18 mouse cellular contexts compared by ENCODE assay signal in genomic region chr14:99278312-99278711, GRCm38 (mm10). TPM values are rescaled to one million over a fixed set of nuclear protein-coding genes. Genes with fewer than 3 reads are reported as not detected.
"Had no signal": no experiment of that assay in that cellular context is flagged by ENCODE, and none has a peak within 500 bp of the region (broad histone marks: within the 10 kb centered on the region; RNA-seq: fewer than 3 reads in every experiment).

No protein-coding gene starts in this region.

- H3K4me2 ChIP-seq: limb, embryonic 12.5 days; limb, embryonic 15.5 days; liver, embryonic 12.5 days; liver, embryonic 15.5 days; lung, embryonic 14.5 days had no signal

- H3K36me3 ChIP-seq: limb, embryonic 12.5 days; limb, embryonic 15.5 days; liver, embryonic 12.5 days; liver, embryonic 15.5 days had no signal

- H3K4me1 ChIP-seq: limb, embryonic 15.5 days; liver, embryonic 12.5 days; liver, embryonic 15.5 days had no signal

- DNase-seq: kidney, adult 2 months; kidney, postnatal 36 days; layer of hippocampus, postnatal 36 days; left cerebral cortex, postnatal 4 days; lung, embryonic 14.5 days; thymus, adult 2 months; thymus, postnatal 14 days; thymus, postnatal 4 days had no signal

- H3K4me3 ChIP-seq: limb, embryonic 12.5 days; limb, embryonic 15.5 days; liver, embryonic 12.5 days; liver, embryonic 15.5 days; megakaryocyte, embryonic 14.5 days had no signal

- H3K9ac ChIP-seq: limb, embryonic 12.5 days; limb, embryonic 15.5 days; liver, embryonic 12.5 days; liver, embryonic 15.5 days; lung, embryonic 14.5 days had no signal

- H3K27me3 ChIP-seq: limb, embryonic 15.5 days; liver, embryonic 15.5 days had no signal

- H3K9me3 ChIP-seq: limb, embryonic 12.5 days; limb, embryonic 15.5 days; liver, embryonic 12.5 days; liver, embryonic 15.5 days; megakaryocyte, embryonic 14.5 days had no signal

- H3K27ac ChIP-seq: kidney, postnatal 0 days; limb, embryonic 12.5 days; limb, embryonic 15.5 days; liver, embryonic 12.5 days; liver, embryonic 15.5 days; macrophage; stomach, postnatal 0 days had no signal

- ATAC-seq: intestine, postnatal 0 days; lung, postnatal 0 days had no signal

RNA-seq across cellular contexts. Expression of gene Klf5, which starts 20.2 kb away (rescaled TPM):
- polyA plus RNA-seq: macrophage had no signal
